Mouse (Mus musculus) granulocyte monocyte progenitor cell, adult 5-6 weeks (primary cell): ENCODE measurements around the gene Tubg1. TPM values are rescaled to one million over a fixed set of nuclear protein-coding genes. Genes with fewer than 3 reads are reported as not detected.

Experiments
- ATAC-seq: replicated peaks from 2 replicates; pipeline ENCODE4 v1.8.0; 2016; ENCODE audit warnings: mild to moderate bottlenecking, moderate TSS enrichment, inconsistent platforms; ENCODE audit not compliant: poor library complexity, severe bottlenecking
- total RNA-seq, 2 experiments: library from RNA; stranded (forward) in 1 of 2; stranded (reverse) in 1 of 2; fragments of 200-712, 200-1000 nt in 1 of 2; fragments of >200 nt in 1 of 2; fragmentation: Nextera tagmentation in 1 of 2; gene quantifications; 2 replicates each; pipeline ENCODE4 v1.2.3; 2014 to 2017

The Tubg1 gene
- total RNA-seq, 2 experiments from 2014 or later, result 43.7 to 53.4 TPM

DNA sequence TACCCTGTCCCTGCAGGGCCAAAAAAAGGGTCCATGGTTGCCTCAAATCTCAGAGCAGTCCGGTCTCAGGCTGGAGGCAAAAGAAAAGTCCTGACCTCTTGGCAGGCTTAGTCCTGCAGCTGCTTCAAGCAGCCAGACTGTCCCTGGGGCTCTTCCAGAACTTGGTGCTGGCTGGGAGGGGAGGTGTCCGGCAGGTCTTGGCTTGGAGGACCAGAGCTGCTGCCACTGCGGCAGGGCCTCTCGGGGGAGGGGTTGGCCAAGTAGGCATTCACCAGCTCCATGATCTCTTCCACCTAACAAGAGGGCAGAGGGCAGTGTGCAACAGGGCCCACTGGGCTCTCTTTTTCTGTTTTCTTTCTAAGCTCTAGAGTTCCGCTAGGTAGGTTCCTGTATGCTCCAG, 43.0 kb downstream of the Tubg1 start:
- no peak for ATAC-seq

DNA sequence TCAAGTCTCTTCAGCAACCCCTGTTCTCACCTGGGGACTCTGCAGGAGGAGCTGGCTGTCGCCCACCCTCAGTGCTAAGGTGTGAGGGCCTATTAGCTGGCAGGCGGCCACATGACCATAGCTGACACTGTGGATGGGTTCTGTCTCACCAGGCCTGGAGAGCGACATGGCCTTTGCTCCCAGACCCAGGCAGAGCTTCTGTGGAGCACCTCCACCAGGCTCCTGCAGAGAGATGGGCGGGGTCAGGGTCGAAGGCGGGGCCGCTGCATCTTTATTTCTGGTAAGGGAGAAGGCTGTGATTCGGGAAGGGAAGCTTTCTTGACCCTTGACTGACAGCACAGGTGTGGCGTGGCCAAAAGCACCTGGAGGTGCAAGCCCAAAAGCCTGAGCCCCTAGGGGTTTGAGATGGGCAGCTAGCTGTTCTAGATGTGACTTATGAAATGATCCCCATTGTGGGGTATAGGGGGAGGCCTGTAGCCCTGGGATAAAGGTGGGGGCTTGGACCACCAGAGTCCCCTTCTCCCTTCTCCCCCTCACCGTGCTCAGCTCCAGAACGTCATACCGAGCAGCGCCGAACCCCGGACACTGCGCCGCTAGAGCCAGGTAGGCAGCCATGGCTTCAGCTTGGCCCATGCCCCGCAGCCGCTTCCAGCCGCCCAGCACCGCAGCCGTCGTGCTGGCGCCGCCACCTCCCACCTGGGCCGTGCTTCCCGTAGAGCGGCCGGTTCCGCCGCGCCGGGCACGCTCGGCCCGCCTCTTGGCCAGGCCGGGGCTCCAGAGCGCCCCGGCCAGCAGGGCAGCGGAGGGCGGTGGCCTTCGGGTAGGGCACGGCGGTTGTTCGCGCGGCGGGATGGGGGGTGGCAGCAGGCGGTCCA, 44.0 kb downstream of the Tubg1 start:
- no peak for ATAC-seq

DNA sequence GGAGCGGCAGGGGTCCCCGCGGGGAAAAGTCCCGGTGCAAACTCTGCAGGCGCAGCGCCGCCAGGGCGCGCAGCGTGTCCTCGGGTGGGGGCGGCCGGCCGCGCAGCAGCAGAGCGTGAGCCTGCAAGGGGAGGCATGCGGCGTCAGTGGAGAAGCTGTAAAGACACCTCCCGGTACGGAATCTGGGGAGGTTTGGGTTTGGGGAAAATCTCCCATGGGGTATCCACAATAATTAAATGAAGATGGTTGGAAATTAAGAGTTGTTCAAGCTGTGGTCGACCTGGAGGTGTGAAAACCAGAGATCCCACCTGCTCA, 44.6 kb downstream of the Tubg1 start:
- no peak for ATAC-seq

DNA sequence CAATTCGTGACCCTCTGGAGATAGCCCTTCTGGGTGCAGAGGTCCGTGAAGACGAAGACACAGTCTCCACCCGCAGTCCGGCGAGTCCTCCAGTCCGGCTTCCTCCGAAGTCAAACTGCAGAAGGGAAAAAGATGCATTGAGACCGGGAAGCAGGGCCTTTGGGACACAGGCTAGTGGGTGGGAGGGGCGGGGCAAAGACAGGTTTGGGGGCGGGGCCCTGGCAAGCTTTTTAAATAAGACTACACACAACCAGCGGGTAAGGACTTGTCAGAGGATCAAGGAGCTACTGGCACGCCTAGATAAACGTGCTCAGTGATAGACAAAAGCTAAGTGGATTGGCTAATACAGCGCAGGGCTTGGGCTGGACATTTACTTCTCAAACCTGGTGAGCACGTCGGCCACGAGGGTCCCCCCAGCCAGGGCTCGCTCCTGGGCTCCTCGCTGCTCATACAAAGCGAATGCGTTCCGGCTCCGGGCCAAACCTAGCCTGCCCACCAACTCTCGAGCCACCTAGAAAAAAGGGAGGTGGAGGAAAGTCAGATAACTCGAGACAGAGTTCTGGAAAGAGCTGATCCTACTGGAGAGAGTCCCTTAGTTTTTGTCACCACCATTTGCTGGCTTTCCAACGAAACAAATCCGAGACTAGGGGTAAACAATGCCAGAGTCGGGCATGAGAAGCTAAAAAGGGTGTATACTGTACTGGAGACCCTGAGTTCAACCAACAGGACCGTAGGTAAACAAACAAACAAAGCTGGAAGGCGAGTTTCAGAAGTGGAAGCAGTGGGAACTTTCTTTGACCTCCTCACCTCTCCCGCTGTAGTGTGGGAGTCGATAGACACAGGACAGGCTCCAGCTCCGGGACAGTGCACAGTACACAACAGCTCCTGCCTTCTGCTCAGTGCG, 45.2 kb downstream of the Tubg1 start:
- no peak for ATAC-seq

DNA sequence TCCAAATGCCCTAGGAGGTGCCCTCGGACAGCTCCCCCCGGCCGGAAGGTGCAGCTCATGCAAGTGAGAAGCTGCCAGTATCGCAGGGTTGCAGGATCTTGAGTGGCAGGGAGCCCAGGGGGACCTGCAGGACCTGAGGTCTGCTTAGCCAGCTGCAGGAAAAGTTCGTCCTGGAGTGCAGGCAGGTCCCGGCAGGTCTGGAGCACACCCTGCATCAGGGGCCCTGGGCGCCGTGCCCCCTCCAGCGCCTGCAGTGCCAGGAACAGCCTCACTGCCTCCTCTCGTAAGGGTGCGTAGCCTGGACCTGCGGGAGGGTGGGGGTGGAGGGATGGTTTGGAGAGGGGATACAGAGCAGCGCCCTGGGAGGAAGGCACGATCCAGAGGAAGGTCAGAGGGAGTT, 46.6 kb downstream of the Tubg1 start:
- no peak for ATAC-seq

DNA sequence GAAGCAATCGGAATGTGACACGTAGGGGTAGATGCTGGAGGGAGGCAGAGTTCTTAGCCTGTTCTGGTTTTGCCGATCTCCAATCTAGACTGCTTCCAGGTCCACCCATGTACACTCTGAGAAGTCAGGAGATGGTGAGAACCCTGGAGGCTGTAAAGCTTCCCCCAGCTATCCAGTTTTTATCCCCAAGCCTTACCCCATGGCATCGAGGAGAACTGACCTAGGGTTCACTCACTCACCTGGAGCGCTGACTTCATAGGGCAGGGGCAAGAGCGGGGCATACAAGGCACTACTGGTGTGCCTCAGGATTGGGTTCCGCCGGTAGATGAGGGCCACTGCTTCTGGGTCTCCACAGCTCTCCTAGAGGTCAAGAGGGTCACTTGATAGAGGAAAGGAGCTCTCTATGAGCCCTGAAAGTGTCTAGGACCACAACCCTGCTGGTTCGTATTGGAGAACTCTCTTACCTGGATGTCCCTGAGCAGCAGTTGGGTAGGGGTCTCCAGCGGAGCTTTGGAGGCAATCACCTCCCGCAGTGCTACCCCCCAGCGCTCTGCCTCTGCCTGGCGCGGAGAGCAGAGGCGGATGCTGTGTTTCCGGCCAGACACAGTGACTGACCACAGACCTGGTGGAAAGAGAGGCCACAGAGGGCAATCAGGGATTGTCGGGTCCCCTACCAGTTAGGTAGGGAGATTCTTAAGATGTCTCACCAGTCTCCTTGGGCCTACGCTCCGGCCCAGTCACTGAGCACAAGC, 47.6 kb downstream of the Tubg1 start:
- ATAC-seq, result no peak

DNA sequence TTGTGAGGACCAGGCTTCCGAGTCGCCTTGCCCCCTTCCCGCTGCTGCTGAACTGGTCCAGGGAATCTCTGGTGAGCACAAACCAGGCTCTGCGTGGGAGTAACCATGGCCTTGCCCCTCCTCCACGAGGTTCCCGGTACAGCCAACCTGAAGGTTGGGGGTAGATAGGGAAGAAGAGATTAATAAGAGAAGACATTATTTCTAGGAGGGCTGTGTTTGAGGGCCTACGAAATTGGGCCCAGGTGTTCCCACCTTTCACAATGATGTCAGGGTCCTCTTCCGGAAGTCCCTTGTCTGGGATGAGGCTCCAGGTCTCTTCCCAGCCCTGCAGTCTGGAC, 48.2 kb downstream of the Tubg1 start:
- no peak for ATAC-seq

DNA sequence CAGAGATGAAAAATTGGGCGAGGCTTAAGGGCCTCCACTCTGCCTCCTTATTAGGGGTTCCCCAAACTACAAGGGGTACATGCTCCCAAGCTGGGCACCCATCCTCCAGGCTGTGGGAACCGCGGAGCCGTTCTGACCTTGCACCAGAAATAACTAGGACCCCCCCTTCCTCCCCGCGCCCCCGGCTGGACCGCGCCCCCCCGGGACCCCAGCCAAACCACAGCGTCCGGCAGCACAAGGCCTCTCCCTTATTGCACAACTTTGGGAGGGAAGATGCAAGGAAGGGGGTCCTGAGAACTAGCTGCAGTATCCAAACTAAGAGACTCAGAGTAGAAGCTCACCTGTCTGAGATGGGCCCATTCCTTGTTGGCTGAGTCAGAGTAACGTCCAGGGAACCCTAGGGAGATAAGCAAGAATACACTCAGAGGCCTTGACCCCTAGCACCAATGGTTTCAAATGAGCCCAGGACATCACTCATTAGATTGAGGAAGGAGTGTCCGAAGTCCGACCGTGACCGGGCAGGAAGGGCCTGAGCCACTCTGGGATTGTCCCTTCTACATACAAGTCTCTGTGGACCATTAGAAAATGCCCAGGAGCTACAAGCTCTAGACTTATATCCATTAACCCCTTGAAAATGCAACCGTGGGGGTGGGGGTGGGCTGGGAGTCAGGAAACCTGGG, 48.7 kb downstream of the Tubg1 start:
- peak; percentile 7; the same call in 1 of the 2 replicates for ATAC-seq

DNA sequence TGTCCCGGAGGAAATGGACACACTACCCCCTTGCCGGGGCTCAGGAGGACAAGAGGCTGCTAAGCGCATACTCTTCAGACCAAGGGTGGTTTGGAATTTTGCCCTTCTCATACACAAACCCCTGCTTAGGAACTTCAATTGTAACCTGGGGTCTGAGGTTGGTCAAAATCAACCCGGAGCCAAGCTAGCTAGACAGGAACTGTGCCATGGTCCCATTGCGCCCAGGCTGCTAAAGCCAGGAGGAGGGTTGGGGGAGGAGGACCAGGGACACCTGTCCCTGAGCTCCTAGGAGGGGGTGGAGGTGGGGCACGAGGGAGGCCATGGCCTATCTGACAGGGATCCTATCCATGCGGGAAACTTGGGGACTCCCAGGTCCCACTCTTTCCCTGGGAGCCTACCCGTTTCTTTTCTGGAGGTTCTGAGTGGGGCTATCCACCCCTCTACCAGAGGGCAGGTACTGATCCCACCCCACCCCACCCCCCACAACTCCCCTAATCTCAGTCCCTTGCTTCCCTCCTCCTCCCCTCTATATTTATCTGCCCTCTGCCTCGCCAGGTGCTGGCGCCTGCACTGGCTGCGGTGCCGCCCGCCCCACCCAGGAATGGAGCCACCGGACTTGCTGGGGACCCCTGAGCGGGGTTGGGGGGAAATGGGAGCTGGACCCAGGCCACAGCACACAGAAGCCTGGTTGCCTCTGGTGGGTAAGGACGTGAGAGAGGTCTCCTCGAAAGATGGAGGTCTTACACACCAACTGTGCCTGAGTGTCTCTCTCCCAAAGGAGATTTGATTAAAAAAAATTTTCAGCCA, 49.8 kb downstream of the Tubg1 start:
- ATAC-seq, result no peak

DNA sequence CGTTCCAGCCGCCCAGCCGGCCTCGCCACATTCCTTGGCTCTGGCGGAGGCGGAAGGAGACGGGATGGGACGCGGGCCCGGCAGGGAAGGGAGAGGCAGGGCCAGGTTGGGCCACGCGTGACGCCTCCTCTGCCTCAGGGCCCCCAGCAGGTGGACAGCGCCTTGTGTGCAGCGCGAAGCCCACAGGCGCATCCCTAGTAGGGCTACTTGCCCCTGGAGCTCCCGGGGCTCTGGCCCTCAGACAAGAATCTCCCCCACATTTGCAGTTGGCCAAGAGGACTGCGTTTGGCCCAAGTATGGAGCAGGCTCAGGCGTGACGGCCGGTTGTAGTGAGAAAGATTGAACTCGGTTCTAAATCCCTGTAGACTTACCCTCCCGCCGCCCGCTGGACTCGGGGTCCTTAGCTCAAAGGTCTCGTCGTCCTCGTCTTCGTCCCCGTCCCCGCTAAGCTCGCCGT, 50.6 kb downstream of the Tubg1 start, which contains the start of gene Cntnap1:
Cntnap1 (plus strand) TSS at position 170 of the 457 bp plus-strand sequence.
- no peak for ATAC-seq

DNA sequence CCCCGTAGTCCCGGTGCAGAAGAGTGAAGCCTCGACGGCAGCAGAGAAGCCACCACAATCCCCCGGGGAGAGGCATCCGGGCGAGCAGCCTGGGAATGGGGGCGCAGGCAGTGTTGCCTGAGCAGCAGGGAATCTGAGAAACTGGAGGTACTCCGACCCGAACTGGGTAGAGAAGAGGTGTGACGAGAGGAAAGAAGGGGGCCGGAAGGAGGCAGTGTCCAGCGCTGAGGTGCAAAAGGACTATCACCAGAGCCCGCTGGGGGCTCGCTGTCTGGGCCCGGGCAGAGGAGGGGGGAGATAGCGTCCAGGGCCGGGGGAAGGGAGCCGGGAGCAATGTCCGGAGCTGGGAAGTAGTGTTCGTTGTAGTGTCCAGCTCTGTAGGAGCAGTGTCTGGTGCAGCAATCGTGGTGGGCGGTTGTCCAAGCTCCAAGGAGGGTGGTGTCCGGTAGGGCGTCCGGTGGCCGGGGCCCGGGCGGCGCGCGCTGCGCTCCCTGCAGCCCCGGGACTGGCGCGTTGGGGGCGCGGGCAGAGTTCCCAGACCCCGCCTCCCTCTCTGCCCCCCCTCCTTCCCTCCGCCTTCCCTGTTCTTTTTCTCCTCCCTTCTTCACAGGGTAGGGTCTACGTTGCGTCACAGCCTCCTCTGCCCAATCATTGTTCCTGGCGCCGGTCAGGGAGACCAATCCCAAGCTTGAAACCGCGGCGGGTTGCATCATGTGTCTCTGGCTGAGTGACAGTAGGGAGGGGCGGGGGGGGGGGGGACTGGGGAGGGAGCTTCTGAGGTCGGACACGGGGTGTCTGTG, 51.3 kb downstream of the Tubg1 start, which contains the start of gene Plekhh3:
Plekhh3 (minus strand) TSS at position 541 of the 800 bp plus-strand sequence.
- ATAC-seq, result peak; percentile 74

DNA sequence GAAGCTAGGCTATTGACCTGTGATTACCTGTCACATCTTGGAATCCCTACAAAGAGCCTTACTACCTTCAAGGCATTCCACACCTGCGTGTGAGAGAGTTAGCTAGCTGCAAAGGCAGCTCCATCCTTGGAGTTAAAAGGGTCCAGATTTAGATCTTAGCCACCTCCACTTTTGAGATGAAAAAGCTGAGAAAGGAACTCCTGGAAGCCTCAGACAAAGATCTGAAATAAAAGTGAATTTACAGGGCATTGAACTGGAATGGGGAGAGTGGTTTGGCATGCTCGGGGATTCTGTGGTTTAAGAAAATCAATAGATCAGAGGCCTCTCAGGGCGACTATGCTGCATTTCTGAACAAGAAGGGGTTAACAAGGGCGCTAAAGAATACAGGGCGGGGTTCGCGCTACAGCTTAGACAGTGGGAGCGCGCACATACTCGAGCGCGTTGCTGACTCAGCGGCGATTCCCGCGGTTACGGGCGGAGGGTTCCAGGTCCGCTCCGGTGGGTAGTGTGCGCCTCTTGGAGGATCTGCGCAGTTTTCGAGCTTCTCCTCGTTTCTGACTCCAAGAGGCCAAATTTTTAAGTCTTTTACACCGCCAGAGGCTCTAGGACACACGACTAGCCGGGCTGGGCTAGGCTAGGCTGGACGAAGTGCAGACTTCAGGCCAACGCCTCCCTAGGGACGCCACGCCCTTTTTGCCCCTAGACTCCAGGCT, 52.1 kb downstream of the Tubg1 start:
- ATAC-seq, result no peak; the same call in 1 of the 2 replicates

DNA sequence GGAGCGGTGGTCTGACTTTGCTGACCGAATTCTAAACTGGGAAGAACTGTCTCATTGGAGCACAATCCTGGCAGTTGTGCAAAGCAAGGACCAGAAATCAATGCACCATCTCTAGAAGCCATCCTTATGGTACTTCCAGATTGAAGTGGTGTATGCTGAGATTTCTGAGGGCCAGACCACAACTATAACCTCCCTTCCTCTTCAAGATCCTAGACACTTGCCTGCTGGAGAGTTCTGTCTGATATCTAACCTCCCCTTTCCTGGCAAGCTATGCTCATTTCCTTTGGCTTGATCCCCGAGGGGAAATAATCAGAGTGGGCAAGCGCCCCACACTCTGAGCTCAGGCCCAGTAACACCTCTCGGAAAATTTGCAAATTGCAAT, 52.7 kb downstream of the Tubg1 start:
- ATAC-seq, result no peak

DNA sequence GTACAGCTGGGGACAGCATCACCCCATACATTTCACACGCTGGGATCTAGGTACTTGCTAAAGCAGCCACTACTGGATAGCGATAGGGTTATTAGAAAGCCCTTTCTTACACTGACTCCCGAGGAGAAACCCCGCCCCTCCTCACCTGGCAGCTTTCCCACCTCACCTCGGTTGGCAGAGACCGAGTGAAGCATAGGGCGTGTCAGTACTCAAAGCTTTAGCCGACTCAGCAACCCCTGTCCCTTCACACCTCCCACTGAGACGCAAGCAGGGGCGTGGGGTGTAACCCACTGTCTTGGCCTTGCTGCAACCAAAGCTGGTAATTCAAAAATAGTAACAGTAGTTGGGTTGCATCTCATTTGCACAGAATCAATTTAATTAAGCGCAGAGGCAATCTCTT, 53.4 kb downstream of the Tubg1 start:
- no peak for ATAC-seq

DNA sequence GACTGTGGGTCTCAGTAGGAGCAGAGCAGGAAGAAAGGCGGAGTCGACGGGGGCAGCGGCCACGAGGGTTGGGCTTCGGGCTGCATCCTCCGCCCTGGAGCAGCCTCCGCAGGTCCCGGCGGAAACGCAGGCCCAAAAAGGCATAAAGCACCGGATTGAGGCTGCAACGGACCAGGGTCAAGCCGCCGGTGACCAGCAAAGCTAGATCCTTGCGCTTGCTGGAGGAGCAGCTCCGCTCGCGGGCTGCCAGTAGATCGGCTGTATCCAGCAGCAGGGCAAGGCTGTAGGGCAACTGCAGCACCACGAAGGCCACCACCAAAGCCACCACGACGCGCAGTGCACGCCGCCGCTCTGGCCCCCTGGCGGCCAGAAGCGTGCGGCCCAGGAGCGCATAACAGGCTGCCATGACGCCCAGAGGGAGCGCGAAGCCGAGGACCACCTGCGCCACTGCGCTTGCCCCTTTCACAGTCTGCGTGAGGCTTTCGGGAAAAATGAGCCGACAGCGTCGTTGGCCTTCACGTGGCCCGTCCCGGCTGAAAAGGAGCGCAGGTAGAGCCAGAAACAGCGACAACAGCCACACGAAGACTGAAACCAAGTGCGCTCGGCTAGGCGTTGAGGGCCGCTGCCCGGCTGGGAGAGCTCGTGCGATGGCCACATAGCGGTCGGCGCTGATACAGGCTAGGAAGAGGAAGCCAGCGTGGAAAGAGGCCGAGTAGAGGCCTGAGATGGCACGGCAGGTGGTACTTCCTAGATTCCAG, 54.1 kb downstream of the Tubg1 start:
- ATAC-seq, result peak; percentile 35

DNA sequence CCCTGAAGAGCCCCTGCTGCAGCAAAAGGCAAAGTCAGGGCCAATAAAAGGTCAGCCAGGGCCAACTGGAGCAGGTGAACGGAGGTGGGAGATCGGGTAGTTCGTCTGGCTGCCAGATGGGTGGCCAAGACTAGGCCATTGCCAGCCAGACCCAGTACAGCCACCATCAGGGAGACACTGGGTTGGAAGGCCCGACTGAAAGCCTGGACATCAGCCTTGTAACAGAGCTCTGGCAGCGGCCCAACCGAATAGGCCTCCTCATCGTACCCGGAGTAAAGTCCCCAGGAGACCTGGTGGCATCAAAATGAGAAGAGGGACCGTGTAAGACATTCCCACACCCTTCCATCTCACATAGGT, 54.6 kb downstream of the Tubg1 start:
- ATAC-seq, result no peak
